Mouse (Mus musculus) intestine, postnatal 0 days (tissue): Measurements from ENCODE around the gene Pmm1. TPM values are rescaled to one million over a fixed set of nuclear protein-coding genes. Genes with fewer than 3 reads are reported as not detected.

Experiments used
- ATAC-seq: fragments of 200-750 bp; cut with Nextera tagmentation; 2 replicates; pipeline ENCODE4 v1.8.0; 2017; ENCODE audit warnings: mild to moderate bottlenecking, moderate TSS enrichment, moderate library complexity
- H3K27ac ChIP-seq: fragments of 300-500 bp; sonication (generic); 2 replicates; pipeline ENCODE4 v1.5.1; 2014; ENCODE audit warnings: mild to moderate bottlenecking, low read depth, low read length, moderate library complexity
- H3K27me3 ChIP-seq: fragments of 300-500 bp; sonication (generic); replicated peaks from 2 replicates; pipeline ENCODE4 v1.6.1; 2014; ENCODE audit warnings: low read length, mixed read lengths; ENCODE audit not compliant: control insufficient read depth, insufficient read depth
- H3K36me3 ChIP-seq: fragments of 300-500 bp; sonication (generic); 2 replicates; pipeline ENCODE4 v1.6.1; 2014; ENCODE audit warnings: mild to moderate bottlenecking, moderate library complexity; ENCODE audit not compliant: control insufficient read depth, insufficient read depth
- H3K4me1 ChIP-seq: fragments of 300-500 bp; sonication (generic); replicated peaks from 2 replicates; pipeline ENCODE4 v1.6.1; 2014; ENCODE audit warnings: antibody characterized with exemption, low read length, mixed read lengths; ENCODE audit not compliant: control insufficient read depth, insufficient read depth
- H3K4me2 ChIP-seq: fragments of 300-500 bp; sonication (generic); replicated peaks from 2 replicates; pipeline ENCODE4 v1.6.1; 2014; ENCODE audit warnings: low read depth, mild to moderate bottlenecking, moderate library complexity
- H3K4me3 ChIP-seq: fragments of 300-500 bp; sonication (generic); 2 replicates; pipeline ENCODE4 v1.5.1; 2014; ENCODE audit warnings: low read depth, low read length
- H3K9ac ChIP-seq: fragments of 300-500 bp; sonication (generic); 2 replicates; pipeline ENCODE4 v1.6.1; 2014; ENCODE audit warnings: mild to moderate bottlenecking, low read depth, low read length
- H3K9me3 ChIP-seq: fragments of 300-500 bp; sonication (generic); 2 replicates; pipeline ENCODE4 v1.6.1; 2016; ENCODE audit warnings: mixed run types; ENCODE audit not compliant: control insufficient read depth
- CTCF ChIP-seq: sonication (generic); IDR thresholded peaks from 2 replicates; pipeline ENCODE4 v1.5.1; 2016; ENCODE audit warnings: low read depth, mild to moderate bottlenecking, control low read depth, antibody characterized with exemption, moderate library complexity
- WGBS: fragments of 180-500 bp; shearing (Covaris S2); extraction: QIAGEN DNeasy Blood & Tissue Kit; methylation state at CpG from one replicate; pipeline ENCODE4 v1.1.7; 2014; 5-methylcytosine and 5-hydroxymethylcytosine counted together
- polyA plus RNA-seq: library from polyadenylated mRNA; unstranded; fragments of >200 nt; fragmentation: Nextera tagmentation; extraction: Ambion mirVana; gene quantifications from 2 replicates; pipeline ENCODE4 v1.2.1, GENCODE M21; 2015

Gene Pmm1
- polyA plus RNA-seq, 1 experiment from 2014 or later = 15.8 TPM

- no peak overlapping the region for H3K4me3 ChIP-seq
- no peaks in the 10 kb centered on the region for H3K27me3 ChIP-seq
- no peak overlapping the region for H3K27ac ChIP-seq
- TF ChIP-seq CTCF = no peak
- WGBS = 35% methylated on average over 9 of the region's 9 CpGs
- H3K9ac ChIP-seq = no peak overlapping the region
- H3K9me3 ChIP-seq = no peaks in the 10 kb centered on the region
- no peak for ATAC-seq
- H3K4me1 ChIP-seq = no peaks in the 10 kb centered on the region
- peak overlapping the region; percentile 96 for H3K4me2 ChIP-seq
- no peaks in the 10 kb centered on the region for H3K36me3 ChIP-seq
These were observed 34.3 kb downstream of the Pmm1 start for GRCm38 (mm10) chr15:81926446-81926822.

GRCm38 (mm10) chr15:81925760-81926445, 34.8 kb downstream of the Pmm1 start, which contains the start of gene Polr3h:
Gene Polr3h, minus strand, starts transcription at chr15:81926240.
- WGBS = under 1% methylated on average over 53 of the region's 54 CpGs

GRCm38 (mm10) chr15:81924933-81925332, 35.8 kb downstream of the Pmm1 start:
- no peak overlapping the region for H3K9ac ChIP-seq
- ATAC-seq = no peak
- H3K4me3 ChIP-seq = peak overlapping the region; percentile 54
- no peaks in the 10 kb centered on the region for H3K4me1 ChIP-seq
- 87% methylated on average over 11 of the region's 11 CpGs for WGBS
- H3K27me3 ChIP-seq = no peaks in the 10 kb centered on the region
- no peaks in the 10 kb centered on the region for H3K36me3 ChIP-seq
- no peak for TF ChIP-seq CTCF
- H3K27ac ChIP-seq = no peak overlapping the region
- peak overlapping the region; percentile 96 for H3K4me2 ChIP-seq
- no peaks in the 10 kb centered on the region for H3K9me3 ChIP-seq

More at GRCm38 (mm10) chr15:81925760-81926445, 34.8 kb downstream of the Pmm1 start, which contains the start of gene Polr3h:
- peak; percentile 95 for ATAC-seq
- Histone ChIP-seq H3K27ac (peak within 1 kb of the TSS; percentile 64), H3K4me2 (peak within 1 kb of the TSS; percentile 96), H3K4me3 (peak within 1 kb of the TSS; percentile 54), H3K4me1 (no peaks in the 10 kb centered on the region), H3K27me3 (no peaks in the 10 kb centered on the region), H3K9me3 (no peaks in the 10 kb centered on the region), H3K9ac (peak within 1 kb of the TSS; percentile 58), H3K36me3 (no peaks in the 10 kb centered on the region)
- TF ChIP-seq CTCF = no peak

GRCm38 (mm10) chr15:81921255-81921654, 39.5 kb downstream of the Pmm1 start:
- H3K4me3 ChIP-seq = no peak overlapping the region
- H3K36me3 ChIP-seq = peaks cover 13% of the 10 kb centered on the region
- H3K9ac ChIP-seq = no peak overlapping the region
- H3K4me2 ChIP-seq = no peak overlapping the region
- no peaks in the 10 kb centered on the region for H3K27me3 ChIP-seq
- no peak overlapping the region for H3K27ac ChIP-seq
- H3K9me3 ChIP-seq = no peaks in the 10 kb centered on the region
- 63% methylated on average over 5 of the region's 5 CpGs for WGBS
- ATAC-seq = no peak
- TF ChIP-seq CTCF = no peak
- no peaks in the 10 kb centered on the region for H3K4me1 ChIP-seq

- H3K27ac ChIP-seq = no peak overlapping the region
- H3K4me1 ChIP-seq = no peaks in the 10 kb centered on the region
- ATAC-seq = no peak
- H3K27me3 ChIP-seq = no peaks in the 10 kb centered on the region
- 85% methylated on average over 10 of the region's 10 CpGs for WGBS
- peaks cover 19% of the 10 kb centered on the region for H3K36me3 ChIP-seq
- H3K9ac ChIP-seq = no peak overlapping the region
- no peaks in the 10 kb centered on the region for H3K9me3 ChIP-seq
- no peak for TF ChIP-seq CTCF
- no peak overlapping the region for H3K4me2 ChIP-seq
- H3K4me3 ChIP-seq = no peak overlapping the region
These were observed 40.0 kb downstream of the Pmm1 start for GRCm38 (mm10) chr15:81920546-81921217.

- 77% methylated on average over 5 of the region's 5 CpGs for WGBS
These were observed 41.7 kb downstream of the Pmm1 start for GRCm38 (mm10) chr15:81919062-81919461.

More at GRCm38 (mm10) chr15:81919062-81919461, 41.7 kb downstream of the Pmm1 start:
- Histone ChIP-seq H3K27me3 (no peaks in the 10 kb centered on the region), H3K4me2 (no peak overlapping the region), H3K4me1 (no peaks in the 10 kb centered on the region), H3K9me3 (no peaks in the 10 kb centered on the region), H3K27ac (no peak overlapping the region), H3K9ac (no peak overlapping the region), H3K4me3 (no peak overlapping the region), H3K36me3 (peaks cover 35% of the 10 kb centered on the region)
- no peak for ATAC-seq
- no peak for TF ChIP-seq CTCF
